Mouse (Mus musculus) cerebellum, postnatal 25 days (tissue): ENCODE results near the gene Cdk19.

Source experiments
- DNase-seq, 2 experiments: peaks; one replicate each; pipeline ENCODE4 v3.0.0; 2021; ENCODE audit warnings: mixed read lengths in 2 of 2

The Cdk19 gene

GRCm38 (mm10) chr10:40349631-40350177, 10.3 kb downstream of the Cdk19 start:
- DNase-seq = peak in 1 of 2 experiments; percentile 70

GRCm38 (mm10) chr10:40350245-40350932, 11.0 kb downstream of the Cdk19 start:
- no peak for DNase-seq

- no peak for DNase-seq
These were observed 11.8 kb downstream of the Cdk19 start for GRCm38 (mm10) chr10:40351156-40351555.

GRCm38 (mm10) chr10:40354081-40354480, 14.7 kb downstream of the Cdk19 start:
- DNase-seq = no peak

GRCm38 (mm10) chr10:40354556-40354955, 15.2 kb downstream of the Cdk19 start:
- DNase-seq = no peak

GRCm38 (mm10) chr10:40358166-40358565, 18.8 kb downstream of the Cdk19 start:
- DNase-seq = no peak

GRCm38 (mm10) chr10:40359131-40359530, 19.8 kb downstream of the Cdk19 start:
- no peak for DNase-seq

- no peak for DNase-seq
These were observed 23.6 kb downstream of the Cdk19 start for GRCm38 (mm10) chr10:40363004-40363403.

GRCm38 (mm10) chr10:40364642-40365361, 25.4 kb downstream of the Cdk19 start:
- DNase-seq = peak in 1 of 2 experiments; percentile 36

- DNase-seq = peak in 1 of 2 experiments; percentile 59
These were observed 26.6 kb downstream of the Cdk19 start for GRCm38 (mm10) chr10:40365991-40366390.

GRCm38 (mm10) chr10:40368516-40368915, 29.2 kb downstream of the Cdk19 start:
- DNase-seq = no peak

GRCm38 (mm10) chr10:40370156-40370555, 30.8 kb downstream of the Cdk19 start:
- no peak for DNase-seq

- DNase-seq = no peak
These were observed 32.0 kb downstream of the Cdk19 start for GRCm38 (mm10) chr10:40371184-40371913.

GRCm38 (mm10) chr10:40371914-40372675, 32.7 kb downstream of the Cdk19 start:
- peak; percentile 55 to 64 for DNase-seq

GRCm38 (mm10) chr10:40373749-40374148, 34.4 kb downstream of the Cdk19 start:
- DNase-seq = no peak

GRCm38 (mm10) chr10:40374828-40375227, 35.5 kb downstream of the Cdk19 start:
- peak; percentile 63 to 67 for DNase-seq

- DNase-seq = no peak
These were observed 36.9 kb downstream of the Cdk19 start for GRCm38 (mm10) chr10:40376286-40376685.

- no peak for DNase-seq
These were observed 38.9 kb downstream of the Cdk19 start for GRCm38 (mm10) chr10:40378284-40378683.

- DNase-seq = no peak
These were observed 40.3 kb downstream of the Cdk19 start for GRCm38 (mm10) chr10:40379682-40380081.

- DNase-seq = no peak
These were observed 46.0 kb downstream of the Cdk19 start for GRCm38 (mm10) chr10:40385397-40385796.

GRCm38 (mm10) chr10:40386126-40386525, 46.8 kb downstream of the Cdk19 start:
- DNase-seq = no peak

GRCm38 (mm10) chr10:40393447-40394143, 54.2 kb downstream of the Cdk19 start:
- DNase-seq = peak in 1 of 2 experiments; percentile 38
